Mouse (Mus musculus) forebrain, embryonic 16.5 days (tissue): ENCODE data around the gene Matn3. TPM values are rescaled to one million over a fixed set of nuclear protein-coding genes. Genes with fewer than 3 reads are reported as not detected.

Experiments used
- ATAC-seq: fragments of 200-750 bp; cut with Nextera tagmentation; 2 replicates; pipeline ENCODE4 v1.8.0; 2017; ENCODE audit warnings: mild to moderate bottlenecking, moderate library complexity
- H3K27ac ChIP-seq: fragments of 300-500 bp; sonication (generic); 2 replicates; pipeline ENCODE4 v1.5.1; 2014; ENCODE audit warnings: low read length, control low read depth
- H3K27me3 ChIP-seq: fragments of 300-500 bp; sonication (generic); replicated peaks from 2 replicates; pipeline ENCODE4 v1.6.1; 2014; ENCODE audit warnings: low read length; ENCODE audit not compliant: control insufficient read depth, insufficient read depth
- H3K36me3 ChIP-seq: fragments of 300-500 bp; sonication (generic); 2 replicates; pipeline ENCODE4 v1.6.1; 2014; ENCODE audit not compliant: control insufficient read depth, insufficient read depth
- H3K4me1 ChIP-seq: fragments of 300-500 bp; sonication (generic); replicated peaks from 2 replicates; pipeline ENCODE4 v1.6.1; 2014; ENCODE audit warnings: low read length; ENCODE audit not compliant: control insufficient read depth, insufficient read depth
- H3K4me2 ChIP-seq: fragments of 300-500 bp; sonication (generic); 2 replicates; pipeline ENCODE4 v1.6.1; 2014; ENCODE audit warnings: mild to moderate bottlenecking, low read length, control low read depth
- H3K4me3 ChIP-seq: fragments of 300-500 bp; sonication (generic); replicated peaks from 2 replicates; pipeline ENCODE4 v1.5.1; 2014; ENCODE audit warnings: mild to moderate bottlenecking, low read length, control low read depth
- H3K9ac ChIP-seq: fragments of 300-500 bp; sonication (generic); replicated peaks from 2 replicates; pipeline ENCODE4 v1.6.1; 2014; ENCODE audit warnings: low read depth, low read length, control low read depth
- H3K9me3 ChIP-seq: fragments of 300-500 bp; sonication (generic); 2 replicates; pipeline ENCODE4 v1.6.1; 2016; ENCODE audit warnings: low read length; ENCODE audit not compliant: control insufficient read depth
- WGBS: fragments of 180-500 bp; shearing (Covaris S2); extraction: QIAGEN DNeasy Blood & Tissue Kit; methylation state at CpG from one replicate; pipeline ENCODE4 v1.1.7; 2014; 5-methylcytosine and 5-hydroxymethylcytosine counted together
- polyA plus RNA-seq: library from polyadenylated mRNA; unstranded; fragments of >200 nt; fragmentation: Nextera tagmentation; extraction: Ambion mirVana; gene quantifications from 2 replicates; pipeline ENCODE4 v1.2.1, GENCODE M21; 2015

Matn3 gene
- polyA plus RNA-seq = 0.15 and 1.1 TPM in 2 replicates

GRCm38 (mm10) chr12:8947714-8948464 is at the start of gene Matn3:
Gene Matn3 (plus strand): TSS chr12:8947929.
- H3K4me1 ChIP-seq = peaks cover 8% of the 10 kb centered on the region
- under 1% methylated on average over 42 of the region's 42 CpGs for WGBS
- peak within 1 kb of the TSS; percentile 75 for H3K4me2 ChIP-seq
- peak within 1 kb of the TSS; percentile 41 for H3K4me3 ChIP-seq
- no peaks in the 10 kb centered on the region for H3K36me3 ChIP-seq
- ATAC-seq = peak; percentile 68
- no peaks in the 10 kb centered on the region for H3K27me3 ChIP-seq
- peak within 1 kb of the TSS; percentile 51 for H3K9ac ChIP-seq
- no peaks in the 10 kb centered on the region for H3K9me3 ChIP-seq
- no peak within 1 kb of the TSS for H3K27ac ChIP-seq

GRCm38 (mm10) chr12:8898879-8899785 is 48.6 kb upstream of the Matn3 start:
- Histone ChIP-seq H3K9me3 (no peaks in the 10 kb centered on the region), H3K4me1 (peaks cover 13% of the 10 kb centered on the region), H3K27ac (0 out of 2 replicates have a peak overlapping the region, but pooled peaks have one; percentile 14), H3K36me3 (no peaks in the 10 kb centered on the region), H3K4me3 (no peak overlapping the region), H3K9ac (no peak overlapping the region; the same call in 1 of the 2 replicates), H3K4me2 (no peak overlapping the region), H3K27me3 (no peaks in the 10 kb centered on the region)
- peak; percentile 76 for ATAC-seq
- WGBS = 40% methylated on average over 19 of the region's 19 CpGs

- Histone ChIP-seq H3K4me3 (no peak overlapping the region), H3K9me3 (no peaks in the 10 kb centered on the region), H3K27me3 (no peaks in the 10 kb centered on the region), H3K4me1 (peaks cover 13% of the 10 kb centered on the region), H3K27ac (peak overlapping the region; percentile 29; the same call in 1 of the 2 replicates), H3K9ac (no peak overlapping the region), H3K4me2 (no peak overlapping the region), H3K36me3 (no peaks in the 10 kb centered on the region)
- WGBS = 12% methylated on average over 4 of the region's 4 CpGs
- ATAC-seq = no peak
These were observed 47.5 kb upstream of the Matn3 start for GRCm38 (mm10) chr12:8900107-8900698.

GRCm38 (mm10) chr12:8900919-8901663 is 46.6 kb upstream of the Matn3 start:
- H3K4me1 ChIP-seq = peaks cover 13% of the 10 kb centered on the region
- H3K27ac ChIP-seq = no peak overlapping the region
- no peak overlapping the region for H3K9ac ChIP-seq
- no peaks in the 10 kb centered on the region for H3K9me3 ChIP-seq
- WGBS = 76% methylated on average over 5 of the region's 5 CpGs
- H3K27me3 ChIP-seq = no peaks in the 10 kb centered on the region
- no peak overlapping the region for H3K4me2 ChIP-seq
- no peak overlapping the region for H3K4me3 ChIP-seq
- no peaks in the 10 kb centered on the region for H3K36me3 ChIP-seq
- no peak for ATAC-seq

- no peak for ATAC-seq
- Histone ChIP-seq H3K9ac (no peak overlapping the region), H3K9me3 (no peaks in the 10 kb centered on the region), H3K4me3 (no peak overlapping the region), H3K4me1 (peaks cover 13% of the 10 kb centered on the region), H3K27ac (no peak overlapping the region), H3K4me2 (no peak overlapping the region), H3K27me3 (no peaks in the 10 kb centered on the region), H3K36me3 (no peaks in the 10 kb centered on the region)
- 29% methylated on average over 2 of the region's 2 CpGs for WGBS
These were observed 45.8 kb upstream of the Matn3 start for GRCm38 (mm10) chr12:8901934-8902333.

- no peaks in the 10 kb centered on the region for H3K36me3 ChIP-seq
- H3K4me1 ChIP-seq = peaks cover 13% of the 10 kb centered on the region
- H3K4me2 ChIP-seq = no peak overlapping the region
- H3K9ac ChIP-seq = no peak overlapping the region
- ATAC-seq = no peak
- 25% methylated on average over 3 of the region's 3 CpGs for WGBS
- no peaks in the 10 kb centered on the region for H3K27me3 ChIP-seq
- H3K27ac ChIP-seq = no peak overlapping the region
- no peak overlapping the region for H3K4me3 ChIP-seq
- H3K9me3 ChIP-seq = no peaks in the 10 kb centered on the region
These were observed 45.2 kb upstream of the Matn3 start for GRCm38 (mm10) chr12:8902479-8902878.

- WGBS = 10% methylated on average over 16 of the region's 16 CpGs
- Histone ChIP-seq H3K36me3 (no peaks in the 10 kb centered on the region), H3K9ac (0 out of 2 replicates have a peak overlapping the region, but pooled peaks have one; percentile 32), H3K4me3 (no peak overlapping the region), H3K9me3 (no peaks in the 10 kb centered on the region), H3K27ac (no peak overlapping the region), H3K4me2 (no peak overlapping the region), H3K4me1 (peaks cover 14% of the 10 kb centered on the region), H3K27me3 (no peaks in the 10 kb centered on the region)
- peak; percentile 49 for ATAC-seq
These were observed 34.7 kb upstream of the Matn3 start for GRCm38 (mm10) chr12:8912860-8913685.

GRCm38 (mm10) chr12:8913701-8914340 is 33.9 kb upstream of the Matn3 start:
- no peak for ATAC-seq
- 69% methylated on average over 9 of the region's 9 CpGs for WGBS
- no peaks in the 10 kb centered on the region for H3K27me3 ChIP-seq
- H3K9me3 ChIP-seq = no peaks in the 10 kb centered on the region
- no peak overlapping the region for H3K27ac ChIP-seq
- no peak overlapping the region for H3K9ac ChIP-seq
- H3K36me3 ChIP-seq = no peaks in the 10 kb centered on the region
- H3K4me1 ChIP-seq = peaks cover 14% of the 10 kb centered on the region
- H3K4me2 ChIP-seq = no peak overlapping the region
- H3K4me3 ChIP-seq = no peak overlapping the region
